Mouse (Mus musculus): ENCODE results near the gene Asic3. TPM values are rescaled to one million over a fixed set of nuclear protein-coding genes. Genes with fewer than 3 reads are reported as not detected.

Asic3 gene
- polyA plus RNA-seq, 1 experiment from 2014 or later, result 0.14 TPM

Other genes starting within 250 kb of the Asic3 start
- 14.4 and 16.7 TPM in 2 replicates for gene Nupl2, start 248.4 kb upstream of the Asic3 start, polyA plus RNA-seq (2015; fragmentation: Nextera tagmentation; extraction: Ambion mirVana)
- 4.7 and 6.2 TPM in 2 replicates for gene Kcnh2, start 61.8 kb upstream of the Asic3 start, polyA plus RNA-seq (2015; fragmentation: Nextera tagmentation; extraction: Ambion mirVana)
- 7.5 and 9.9 TPM in 2 replicates for gene Nos3, start 48.6 kb upstream of the Asic3 start, polyA plus RNA-seq (2015; fragmentation: Nextera tagmentation; extraction: Ambion mirVana)
- gene Atg9b, start 21.2 kb upstream of the Asic3 start, polyA plus RNA-seq (2015; fragmentation: Nextera tagmentation; extraction: Ambion mirVana), result 1.8 and 1.9 TPM in 2 replicates
- gene Abcb8, start 19.7 kb upstream of the Asic3 start, polyA plus RNA-seq (2015; fragmentation: Nextera tagmentation; extraction: Ambion mirVana), result 46.1 and 58.1 TPM in 2 replicates
- gene Cdk5, start 10.1 kb downstream of the Asic3 start, polyA plus RNA-seq (2015; fragmentation: Nextera tagmentation; extraction: Ambion mirVana), result 106 and 127 TPM in 2 replicates
- gene Slc4a2, start 10.4 kb downstream of the Asic3 start, polyA plus RNA-seq (2015; fragmentation: Nextera tagmentation; extraction: Ambion mirVana), result 19.1 and 23.9 TPM in 2 replicates
- 92.2 and 96.3 TPM in 2 replicates for gene Fastk, start 31.9 kb downstream of the Asic3 start, polyA plus RNA-seq (2015; fragmentation: Nextera tagmentation; extraction: Ambion mirVana)
- gene Tmub1, start 34.5 kb downstream of the Asic3 start, polyA plus RNA-seq (2015; fragmentation: Nextera tagmentation; extraction: Ambion mirVana), result 37.3 and 45.4 TPM in 2 replicates
- gene Agap3, start 38.8 kb downstream of the Asic3 start, polyA plus RNA-seq (2015; fragmentation: Nextera tagmentation; extraction: Ambion mirVana), result 57.0 and 58.6 TPM in 2 replicates
- gene Gbx1, start 113.8 kb downstream of the Asic3 start, polyA plus RNA-seq (2015; fragmentation: Nextera tagmentation; extraction: Ambion mirVana), result 0.45 and 1.3 TPM in 2 replicates
- 0.09 and 0.11 TPM in 2 replicates for gene Asb10, start 127.6 kb downstream of the Asic3 start, polyA plus RNA-seq (2015; fragmentation: Nextera tagmentation; extraction: Ambion mirVana)
- gene 4931409K22Rik, start 143.4 kb downstream of the Asic3 start, polyA plus RNA-seq (2015; fragmentation: Nextera tagmentation; extraction: Ambion mirVana), result 0.26 and 0.35 TPM in 2 replicates
- gene Abcf2, start 164.1 kb downstream of the Asic3 start, polyA plus RNA-seq (2015; fragmentation: Nextera tagmentation; extraction: Ambion mirVana), result 107 and 109 TPM in 2 replicates
- 20.5 and 20.8 TPM in 2 replicates for gene Chpf2, start 173.3 kb downstream of the Asic3 start, polyA plus RNA-seq (2015; fragmentation: Nextera tagmentation; extraction: Ambion mirVana)
- 156 and 181 TPM in 2 replicates for gene Smarcd3, start 211.0 kb downstream of the Asic3 start, polyA plus RNA-seq (2015; fragmentation: Nextera tagmentation; extraction: Ambion mirVana)